Mouse (Mus musculus) lung, embryonic 16.5 days (tissue): ENCODE results near the gene Ypel4. TPM values are rescaled to one million over a fixed set of nuclear protein-coding genes. Genes with fewer than 3 reads are reported as not detected.
A peak's percentile ranks its signal among the peaks of the same experiment; 100 is the strongest.

Source experiments
- ATAC-seq: fragments of 200-750 bp; cut with Nextera tagmentation; 2 replicates; pipeline ENCODE4 v1.8.0; 2017; ENCODE audit warnings: low read depth, mild to moderate bottlenecking, moderate library complexity
- H3K27ac ChIP-seq: fragments of 300-500 bp; sonication (generic); 2 replicates; pipeline ENCODE4 v1.5.1; 2014; ENCODE audit warnings: mild to moderate bottlenecking, control low read depth, low read length
- H3K27me3 ChIP-seq: fragments of 300-500 bp; sonication (generic); 2 replicates; pipeline ENCODE4 v1.6.1; 2014; ENCODE audit warnings: low read depth, low read length, mixed read lengths; ENCODE audit not compliant: control insufficient read depth, insufficient read depth
- H3K36me3 ChIP-seq: fragments of 300-500 bp; sonication (generic); 2 replicates; pipeline ENCODE4 v1.6.1; 2014; ENCODE audit warnings: low read length; ENCODE audit not compliant: control insufficient read depth, insufficient read depth
- H3K4me1 ChIP-seq: fragments of 300-500 bp; sonication (generic); replicated peaks from 2 replicates; pipeline ENCODE4 v1.6.1; 2014; ENCODE audit warnings: low read length, mixed read lengths; ENCODE audit not compliant: control insufficient read depth, insufficient read depth
- H3K4me2 ChIP-seq: fragments of 300-500 bp; sonication (generic); 2 replicates; pipeline ENCODE4 v1.6.1; 2014; ENCODE audit warnings: low read depth, low read length, control low read depth
- H3K4me3 ChIP-seq: fragments of 300-500 bp; sonication (generic); 2 replicates; pipeline ENCODE4 v1.5.1; 2014; ENCODE audit warnings: mild to moderate bottlenecking, low read length, control low read depth
- H3K9ac ChIP-seq: fragments of 300-500 bp; sonication (generic); 2 replicates; pipeline ENCODE4 v1.6.1; 2014; ENCODE audit warnings: low read length, control low read depth
- H3K9me3 ChIP-seq: fragments of 300-500 bp; sonication (generic); 2 replicates; pipeline ENCODE4 v1.6.1; 2016; ENCODE audit warnings: low read length; ENCODE audit not compliant: control insufficient read depth
- WGBS: fragments of 180-500 bp; shearing (Covaris S2); extraction: QIAGEN DNeasy Blood & Tissue Kit; methylation state at CpG from one replicate; pipeline ENCODE4 v1.1.7; 2014; 5-methylcytosine and 5-hydroxymethylcytosine counted together
- polyA plus RNA-seq: library from polyadenylated mRNA; unstranded; fragments of >200 nt; fragmentation: Nextera tagmentation; extraction: Ambion mirVana; gene quantifications from 2 replicates; pipeline ENCODE4 v1.2.1, GENCODE M21; 2015

Gene Ypel4
- polyA plus RNA-seq, 1 experiment from 2014 or later, result 5.2 TPM

- peak overlapping the region; percentile 47; the same call in 1 of the 2 replicates for H3K27ac ChIP-seq
- peak; percentile 87 for ATAC-seq
Observed at GRCm38 (mm10) chr2:84750115-84750514, 16.3 kb downstream of the Ypel4 start.

GRCm38 (mm10) chr2:84756245-84756644 is 22.4 kb downstream of the Ypel4 start:
- no peak overlapping the region for H3K4me3 ChIP-seq
- ATAC-seq, result no peak
- H3K27me3 ChIP-seq, result no peaks in the 10 kb centered on the region
- H3K9ac ChIP-seq, result no peak overlapping the region
- no peak overlapping the region for H3K4me2 ChIP-seq
- no peaks in the 10 kb centered on the region for H3K9me3 ChIP-seq
- H3K4me1 ChIP-seq, result no peaks in the 10 kb centered on the region
- 69% methylated on average over 5 of the region's 5 CpGs for whole genome bisulfite sequencing
- no peak overlapping the region for H3K27ac ChIP-seq
- H3K36me3 ChIP-seq, result no peaks in the 10 kb centered on the region

More at GRCm38 (mm10) chr2:84750115-84750514, 16.3 kb downstream of the Ypel4 start:
- Histone ChIP-seq H3K9me3 (no peaks in the 10 kb centered on the region), H3K4me2 (no peak overlapping the region), H3K4me1 (no peaks in the 10 kb centered on the region), H3K36me3 (no peaks in the 10 kb centered on the region), H3K4me3 (no peak overlapping the region), H3K9ac (no peak overlapping the region), H3K27me3 (no peaks in the 10 kb centered on the region)
- 47% methylated on average over 6 of the region's 6 CpGs for WGBS

- ATAC-seq, result no peak
- Histone ChIP-seq H3K4me2 (no peak overlapping the region), H3K27me3 (no peaks in the 10 kb centered on the region), H3K36me3 (no peaks in the 10 kb centered on the region), H3K4me3 (no peak overlapping the region), H3K9ac (no peak overlapping the region), H3K4me1 (no peaks in the 10 kb centered on the region), H3K9me3 (no peaks in the 10 kb centered on the region), H3K27ac (no peak overlapping the region)
- 58% methylated on average over 7 of the region's 7 CpGs for WGBS
Observed at GRCm38 (mm10) chr2:84757026-84757682, 23.3 kb downstream of the Ypel4 start.

- Histone ChIP-seq H3K4me3 (no peak overlapping the region), H3K4me1 (no peaks in the 10 kb centered on the region), H3K27ac (no peak overlapping the region), H3K9ac (no peak overlapping the region), H3K27me3 (no peaks in the 10 kb centered on the region), H3K4me2 (no peak overlapping the region), H3K36me3 (no peaks in the 10 kb centered on the region), H3K9me3 (no peaks in the 10 kb centered on the region)
- 0% methylated on average over 2 of the region's 2 CpGs for WGBS
- peak; percentile 64; the same call in 1 of the 2 replicates for ATAC-seq
Observed at GRCm38 (mm10) chr2:84758542-84759127, 24.8 kb downstream of the Ypel4 start.

- H3K27ac ChIP-seq, result no peak overlapping the region
- no peak overlapping the region for H3K9ac ChIP-seq
- WGBS, result 66% methylated on average over 8 of the region's 8 CpGs
- H3K9me3 ChIP-seq, result no peaks in the 10 kb centered on the region
- no peaks in the 10 kb centered on the region for H3K4me1 ChIP-seq
- H3K36me3 ChIP-seq, result no peaks in the 10 kb centered on the region
- ATAC-seq, result no peak
- H3K4me2 ChIP-seq, result no peak overlapping the region
- no peaks in the 10 kb centered on the region for H3K27me3 ChIP-seq
- H3K4me3 ChIP-seq, result no peak overlapping the region
Observed at GRCm38 (mm10) chr2:84760777-84761176, 26.9 kb downstream of the Ypel4 start.

GRCm38 (mm10) chr2:84761309-84761708 is 27.5 kb downstream of the Ypel4 start:
- Histone ChIP-seq H3K9ac (no peak overlapping the region), H3K4me1 (no peaks in the 10 kb centered on the region), H3K27ac (no peak overlapping the region), H3K9me3 (no peaks in the 10 kb centered on the region), H3K36me3 (no peaks in the 10 kb centered on the region), H3K4me3 (no peak overlapping the region), H3K4me2 (no peak overlapping the region), H3K27me3 (no peaks in the 10 kb centered on the region)
- no peak for ATAC-seq
- 63% methylated on average over 3 of the region's 3 CpGs for WGBS

- Histone ChIP-seq H3K9ac (no peak overlapping the region), H3K4me2 (no peak overlapping the region), H3K27me3 (no peaks in the 10 kb centered on the region), H3K27ac (no peak overlapping the region), H3K9me3 (no peaks in the 10 kb centered on the region), H3K4me1 (no peaks in the 10 kb centered on the region), H3K4me3 (no peak overlapping the region), H3K36me3 (no peaks in the 10 kb centered on the region)
- ATAC-seq, result no peak
- WGBS, result 77% methylated on average over 1 of the region's 1 CpGs
Observed at GRCm38 (mm10) chr2:84761840-84762239, 28.0 kb downstream of the Ypel4 start.

GRCm38 (mm10) chr2:84762295-84762694 is 28.4 kb downstream of the Ypel4 start:
- WGBS, result 60% methylated on average over 4 of the region's 4 CpGs
- Histone ChIP-seq H3K4me3 (no peak overlapping the region), H3K4me2 (no peak overlapping the region), H3K27me3 (no peaks in the 10 kb centered on the region), H3K9me3 (no peaks in the 10 kb centered on the region), H3K27ac (no peak overlapping the region), H3K9ac (no peak overlapping the region), H3K4me1 (no peaks in the 10 kb centered on the region), H3K36me3 (peaks cover 2% of the 10 kb centered on the region; the same call in 1 of the 2 replicates)
- no peak for ATAC-seq

GRCm38 (mm10) chr2:84762818-84763217 is 29.0 kb downstream of the Ypel4 start:
- H3K4me1 ChIP-seq, result no peaks in the 10 kb centered on the region
- peaks cover 3% of the 10 kb centered on the region; the same call in 1 of the 2 replicates for H3K36me3 ChIP-seq
- no peak for ATAC-seq
- no peak overlapping the region for H3K9ac ChIP-seq
- H3K4me2 ChIP-seq, result no peak overlapping the region
- H3K4me3 ChIP-seq, result no peak overlapping the region
- H3K27ac ChIP-seq, result no peak overlapping the region
- WGBS, result 26% methylated on average over 1 of the region's 1 CpGs
- no peaks in the 10 kb centered on the region for H3K9me3 ChIP-seq
- no peaks in the 10 kb centered on the region for H3K27me3 ChIP-seq
